Mouse (Mus musculus) heart, embryonic 11.5 days (tissue): ENCODE measurements around the gene Olfr1440. TPM values are rescaled to one million over a fixed set of nuclear protein-coding genes. Genes with fewer than 3 reads are reported as not detected.

Experiments used
- polyA plus RNA-seq: library from polyadenylated mRNA; unstranded; fragments of >200 nt; fragmentation: Nextera tagmentation; extraction: Ambion mirVana; gene quantifications from 2 replicates; pipeline ENCODE4 v1.2.1, GENCODE M21; 2014

The Olfr1440 gene
- polyA plus RNA-seq, 1 experiment from 2014 or later: not detected

Other genes starting within 250 kb of the Olfr1440 start
- gene Olfr1555-ps1, start 217.2 kb upstream of the Olfr1440 start, polyA plus RNA-seq: not detected in 2 replicates
- gene Olfr1431, start 186.6 kb upstream of the Olfr1440 start, polyA plus RNA-seq: not detected in 2 replicates
- gene Olfr1432, start 154.7 kb upstream of the Olfr1440 start, polyA plus RNA-seq: not detected in 2 replicates
- not detected in 2 replicates for gene Olfr262, start 145.6 kb upstream of the Olfr1440 start, polyA plus RNA-seq
- not detected in 2 replicates for gene Olfr235, start 126.2 kb upstream of the Olfr1440 start, polyA plus RNA-seq
- gene Olfr1434, start 107.4 kb upstream of the Olfr1440 start, polyA plus RNA-seq: not detected in 2 replicates
- not detected in 2 replicates for gene Olfr1436, start 88.1 kb upstream of the Olfr1440 start, polyA plus RNA-seq
- not detected in 2 replicates for gene Olfr1437, start 62.2 kb upstream of the Olfr1440 start, polyA plus RNA-seq
- gene Olfr1438-ps1, start 51.4 kb upstream of the Olfr1440 start, polyA plus RNA-seq: not detected in 2 replicates
- gene Olfr1441, start 30.2 kb downstream of the Olfr1440 start, polyA plus RNA-seq: not detected in 2 replicates
- not detected in 2 replicates for gene Pfpl, start 40.6 kb downstream of the Olfr1440 start, polyA plus RNA-seq
- 0.28 and 0.56 TPM in 2 replicates for gene Mpeg1, start 73.5 kb downstream of the Olfr1440 start, polyA plus RNA-seq
- 1.3 and 1.8 TPM in 2 replicates for gene Dtx4, start 114.2 kb downstream of the Olfr1440 start, polyA plus RNA-seq
- 26.3 and 30.0 TPM in 2 replicates for gene Fam111a, start 158.5 kb downstream of the Olfr1440 start, polyA plus RNA-seq
- 0.09 and 0.49 TPM in 2 replicates for gene Gm4952, start 212.7 kb downstream of the Olfr1440 start, polyA plus RNA-seq
- gene Glyat, start 246.0 kb downstream of the Olfr1440 start, polyA plus RNA-seq: not detected in 2 replicates